Mouse (Mus musculus): Measurements from ENCODE around the gene Hist1h4j.

Hist1h4j gene

GRCm38 (mm10) chr13:21781639-21782038 lies 46.8 kb downstream of the Hist1h4j start:
- DNase-seq = no peak

DNA sequence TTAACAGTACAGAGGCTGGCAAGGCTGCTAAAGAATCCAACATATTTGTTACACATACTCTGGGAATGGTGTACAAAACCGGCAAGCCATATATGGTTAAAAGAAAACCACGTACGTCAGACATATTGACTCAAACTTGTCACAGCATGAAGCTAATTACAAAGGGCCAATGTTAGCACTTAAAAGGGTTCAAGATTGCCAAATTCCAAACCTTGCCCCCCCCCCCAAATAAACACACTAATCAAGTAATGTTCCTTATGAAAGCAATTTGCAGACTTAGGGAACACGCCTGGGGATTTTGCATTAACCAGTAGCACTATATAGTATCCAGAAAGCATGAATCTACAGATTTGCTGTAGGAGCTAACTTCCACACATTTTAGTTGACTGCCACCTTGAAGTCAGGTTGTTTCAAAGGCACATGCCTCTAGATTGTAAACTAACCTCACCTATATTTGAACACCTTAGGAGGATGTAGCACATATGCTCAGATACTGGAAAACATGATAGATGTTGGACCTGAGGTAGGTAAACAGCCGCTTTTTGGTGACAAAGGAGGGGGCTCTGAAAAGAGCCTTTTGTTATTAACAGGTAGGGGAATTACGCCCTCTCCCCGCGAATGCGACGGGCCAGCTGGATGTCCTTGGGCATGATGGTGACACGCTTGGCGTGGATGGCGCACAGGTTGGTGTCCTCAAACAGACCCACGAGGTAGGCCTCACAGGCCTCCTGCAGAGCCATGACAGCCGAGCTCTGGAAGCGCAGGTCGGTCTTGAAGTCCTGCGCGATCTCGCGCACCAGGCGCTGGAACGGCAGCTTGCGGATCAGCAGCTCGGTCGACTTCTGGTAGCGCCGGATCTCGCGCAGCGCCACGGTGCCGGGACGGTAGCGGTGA lies 47.7 kb downstream of the Hist1h4j start:
- peak; percentile 18 to 21 for DNase-seq

DNA sequence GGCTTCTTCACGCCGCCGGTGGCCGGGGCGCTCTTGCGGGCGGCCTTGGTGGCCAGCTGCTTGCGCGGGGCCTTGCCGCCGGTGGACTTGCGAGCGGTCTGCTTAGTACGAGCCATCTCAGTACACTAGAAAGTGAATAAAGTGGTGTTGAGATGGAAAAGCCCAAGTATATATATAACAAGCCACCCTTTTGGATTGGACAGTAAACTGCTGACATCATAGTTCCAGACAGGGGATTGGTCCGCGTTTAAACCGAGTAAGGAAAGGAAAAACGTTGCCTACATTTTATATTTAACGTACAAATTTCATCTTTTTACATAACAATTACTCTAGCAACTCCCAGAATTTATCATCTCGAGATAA lies 48.4 kb downstream of the Hist1h4j start, which contains the start of gene Hist1h3i:
Gene Hist1h3i, minus strand, starts transcription at position 116 of the 363 bp plus-strand sequence.
- DNase-seq = peak; percentile 24 to 74

DNA sequence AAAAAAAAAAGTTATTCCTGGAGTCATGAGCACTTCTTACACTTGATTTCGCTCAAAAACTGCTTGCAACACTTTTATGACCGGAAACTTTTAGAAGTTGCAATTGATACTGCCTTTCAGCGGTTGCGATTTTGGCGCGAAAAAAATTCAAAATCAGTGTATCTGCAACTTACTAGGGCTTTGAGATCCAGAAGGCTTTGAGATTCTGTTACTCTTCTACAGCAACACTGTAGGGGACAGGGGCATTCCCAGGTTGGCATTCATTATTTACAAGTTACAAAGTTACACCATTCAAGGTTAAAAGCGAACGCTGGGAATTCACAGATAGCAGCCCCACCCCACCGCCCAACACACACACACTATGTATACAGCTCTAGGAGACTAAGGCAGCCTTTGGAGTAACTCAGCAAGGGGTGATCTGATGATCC lies 48.9 kb downstream of the Hist1h4j start:
- peak; percentile 23 to 36 for DNase-seq

DNA sequence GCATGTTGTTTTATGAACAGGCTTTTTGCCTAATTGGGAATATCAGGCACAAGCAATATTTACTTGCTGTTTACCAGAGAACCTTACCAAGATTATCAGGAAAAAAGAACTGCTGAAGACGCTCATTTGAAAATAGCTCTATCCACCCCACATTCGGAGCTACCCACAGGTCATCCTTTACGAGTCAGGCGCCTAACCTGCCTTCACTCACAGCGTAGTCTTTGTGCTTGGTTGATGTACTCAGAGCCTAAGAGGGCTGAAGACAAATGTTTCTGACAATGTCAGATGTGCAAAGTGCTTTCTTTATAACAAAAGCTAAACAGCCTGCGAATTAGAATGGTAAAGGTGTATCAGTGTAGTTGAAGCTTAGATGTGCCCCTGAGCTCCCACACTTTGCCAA lies 49.4 kb downstream of the Hist1h4j start:
- no peak for DNase-seq
